ENCODE assay signal across 9 mouse cellular contexts in genomic region chr10:13323806-13324411, GRCm38 (mm10).
DNase-seq lines count a peak whose midpoint lies in the region; ATAC-seq and TF ChIP-seq lines count a peak whose summit lies in the region.
"Had no signal": no experiment of that assay in that cellular context is flagged by ENCODE, and none has a peak within 500 bp of the region (broad histone marks: within the 10 kb centered on the region; RNA-seq: fewer than 3 reads in every experiment).

No protein-coding gene starts in this region.

- H3K9ac ChIP-seq in intestine, embryonic 15.5 days, result peak overlapping the region; percentile 72

- no peaks in the 10 kb centered on the region for H3K27me3 ChIP-seq in intestine, embryonic 15.5 days (replicated peaks)
- no peaks in the 10 kb centered on the region for H3K27me3 ChIP-seq in limb, embryonic 10.5 days (ENCODE audit: low read depth, poor library complexity, severe bottlenecking)
- 0 out of 2 replicates have a peak, but pooled peaks cover 3% of the 10 kb centered on the region for H3K27me3 ChIP-seq in small intestine, adult 2 months (ENCODE audit: control insufficient read depth, insufficient read depth, low read length)

- ATAC-seq in intestine, embryonic 15.5 days, result peak; percentile 90

- peak overlapping the region; percentile 84 for H3K4me2 ChIP-seq in intestine, embryonic 15.5 days (replicated peaks)

- H3K36me3 ChIP-seq in intestine, embryonic 15.5 days, result no peaks in the 10 kb centered on the region
- no peaks in the 10 kb centered on the region for H3K36me3 ChIP-seq in limb, embryonic 10.5 days
- no peaks in the 10 kb centered on the region for H3K36me3 ChIP-seq in small intestine, adult 2 months (ENCODE audit: control insufficient read depth, insufficient read depth, low read length)

- TF ChIP-seq POLR2A in small intestine, adult 2 months (IDR thresholded peaks at IDR 0.05; ENCODE audit: low read depth, low read length), result no peak

- peak overlapping the region; percentile 56 for H3K4me3 ChIP-seq in intestine, embryonic 15.5 days (replicated peaks)
- peak overlapping the region; percentile 78 for H3K4me3 ChIP-seq in limb, embryonic 10.5 days
- peak overlapping the region; percentile 80 for H3K4me3 ChIP-seq in small intestine, adult 2 months (ENCODE audit: low read depth, low read length)
- H3K4me3 ChIP-seq: myocyte had no signal

- H3K9me3 ChIP-seq in intestine, embryonic 15.5 days, result no peaks in the 10 kb centered on the region
- H3K9me3 ChIP-seq in limb, embryonic 10.5 days (replicated peaks), result no peaks in the 10 kb centered on the region

- H3K4me1 ChIP-seq in intestine, embryonic 15.5 days (replicated peaks), result 0 out of 2 replicates have a peak, but pooled peaks cover 6% of the 10 kb centered on the region
- H3K4me1 ChIP-seq in limb, embryonic 10.5 days, result peaks cover 31% of the 10 kb centered on the region
- H3K4me1 ChIP-seq in small intestine, adult 2 months (ENCODE audit: control insufficient read depth, insufficient read depth, insufficient read length, low read length), result peaks cover 2% of the 10 kb centered on the region; the same call in 1 of the 2 replicates

- no peak for TF ChIP-seq CTCF in small intestine, adult 2 months (IDR thresholded peaks at IDR 0.05; ENCODE audit: extremely low read depth, insufficient read length, insufficient replicate concordance, low read depth, low read length)

- H3K27ac ChIP-seq in intestine, embryonic 15.5 days, result peak overlapping the region; percentile 97
- H3K27ac ChIP-seq in limb, embryonic 10.5 days, result peak overlapping the region; percentile 97
- H3K27ac ChIP-seq in small intestine, adult 2 months (ENCODE audit: insufficient read depth, low read depth, low read length), result peak overlapping the region; percentile 46

- WGBS in intestine, embryonic 15.5 days, result under 1% methylated on average over 61 of the region's 62 CpGs
- 1% methylated on average over 62 of the region's 62 CpGs for WGBS in limb, embryonic 10.5 days
- 1% methylated on average over 60 of the region's 62 CpGs for WGBS in small intestine, adult 2 months

- DNase-seq in layer of hippocampus, adult 11-12 months (ENCODE audit: low spot score), result peak; percentile 21
- no peak for DNase-seq in layer of hippocampus, adult 9-10 months (ENCODE audit: low spot score)
- DNase-seq in embryo, embryonic 11 days, result peak; percentile 90
- peak; percentile 49 to 73 for DNase-seq in gastrocnemius, postnatal 4 days (ENCODE audit: low spot score in 2 of 2)
- peak; percentile 80 for DNase-seq in limb, embryonic 10.5 days (ENCODE audit: low spot score)
- peak; percentile 88 for DNase-seq in mesoderm, embryonic 11.5 days (ENCODE audit: low read depth, low spot score)

Comparison
In these comparisons a context has a peak if more than half of its experiments do, and no peak if none do; other contexts are left out.
1. H3K27ac ChIP-seq: peak in every context shown above with its lines; median percentile 97 in intestine, embryonic 15.5 days; 97 in limb, embryonic 10.5 days; 46 in small intestine, adult 2 months.